Mouse (Mus musculus): Measurements from ENCODE around the gene Gstp2. TPM values are rescaled to one million over a fixed set of nuclear protein-coding genes. Genes with fewer than 3 reads are reported as not detected.

Gene Gstp2
- total RNA-seq, 2 experiments from 2014 or later, result 40.5 to 55.2 TPM

Other genes starting within 250 kb of the Gstp2 start
- gene Chka, start 194.2 kb downstream of the Gstp2 start, total RNA-seq (2021), result 10 to 100 TPM; 82.4 to 88.0 TPM
- gene Tcirg1, start 138.9 kb downstream of the Gstp2 start, total RNA-seq (2021), result 10 to 100 TPM; 22.4 to 23.0 TPM
- gene Ndufs8, start 133.2 kb downstream of the Gstp2 start, total RNA-seq (2021), result 100 to 1,000 TPM; 141 to 148 TPM
- gene Aldh3b1, start 116.2 kb downstream of the Gstp2 start, total RNA-seq (2021), result 1 to 10 TPM; 3.0 to 4.2 TPM
- gene Unc93b1, start 110.8 kb downstream of the Gstp2 start, total RNA-seq (2021), result 10 to 100 TPM; 14.6 to 16.6 TPM
- under 1 TPM in 1 of 2 experiments, not detected in 1; 0.23 TPM for gene Aldh3b3, start 87.4 kb downstream of the Gstp2 start, total RNA-seq (2021)
- gene Aldh3b2, start 73.7 kb downstream of the Gstp2 start, total RNA-seq (2021), result 1 to 10 TPM; 1.1 to 1.3 TPM
- 1 to 10 TPM; 2.6 to 5.2 TPM for gene Acy3, start 59.5 kb downstream of the Gstp2 start, total RNA-seq (2021)
- gene Tbx10, start 53.3 kb downstream of the Gstp2 start, total RNA-seq (2021), result not detected
- gene Nudt8, start 45.4 kb downstream of the Gstp2 start, total RNA-seq (2021), result 10 to 100 TPM in 1 of 2 experiments, 1 to 10 TPM in 1; 8.9 to 10.8 TPM
- gene Gm49405, start 45.4 kb downstream of the Gstp2 start, total RNA-seq (2021), result 1 to 10 TPM; 1.0 to 1.5 TPM
- gene Doc2g, start 42.7 kb downstream of the Gstp2 start, total RNA-seq (2021), result 1 to 10 TPM; 3.5 to 4.9 TPM
- 100 to 1,000 TPM; 265 to 266 TPM for gene Ndufv1, start 33.2 kb downstream of the Gstp2 start, total RNA-seq (2021)
- 100 to 1,000 TPM; 353 to 399 TPM for gene Gstp1, start 8.0 kb downstream of the Gstp2 start, total RNA-seq (2021)
- gene Gstp3, start 13.5 kb upstream of the Gstp2 start, total RNA-seq (2021), result not detected
- gene Cabp2, start 35.6 kb upstream of the Gstp2 start, total RNA-seq (2021), result not detected
- gene Cdk2ap2, start 51.2 kb upstream of the Gstp2 start, total RNA-seq (2021), result 10 to 100 TPM; 33.6 to 37.3 TPM
- 100 to 1,000 TPM; 210 to 214 TPM for gene Pitpnm1, start 54.0 kb upstream of the Gstp2 start, total RNA-seq (2021)
- 100 to 1,000 TPM; 121 to 126 TPM for gene Aip, start 79.8 kb upstream of the Gstp2 start, total RNA-seq (2021)
- gene Gpr152, start 93.8 kb upstream of the Gstp2 start, total RNA-seq (2021), result under 1 TPM; 0.12 TPM
- gene Cabp4, start 98.0 kb upstream of the Gstp2 start, total RNA-seq (2021), result under 1 TPM; 0.26 to 0.63 TPM
- gene Coro1b, start 102.6 kb upstream of the Gstp2 start, total RNA-seq (2021), result 10 to 100 TPM; 77.9 to 81.3 TPM
- gene Ptprcap, start 107.6 kb upstream of the Gstp2 start, total RNA-seq (2021), result 1 to 10 TPM; 1.3 to 2.3 TPM
- gene Rps6kb2, start 117.3 kb upstream of the Gstp2 start, total RNA-seq (2021), result 10 to 100 TPM; 32.5 to 34.5 TPM
- 1 to 10 TPM; 5.1 to 9.2 TPM for gene Carns1, start 129.5 kb upstream of the Gstp2 start, total RNA-seq (2021)
- gene Tbc1d10c, start 145.3 kb upstream of the Gstp2 start, total RNA-seq (2021), result 1 to 10 TPM; 1.0 to 1.1 TPM
- gene Ppp1ca, start 146.0 kb upstream of the Gstp2 start, total RNA-seq (2021), result 100 to 1,000 TPM; 303 to 333 TPM
- gene Rad9a, start 155.6 kb upstream of the Gstp2 start, total RNA-seq (2021), result 10 to 100 TPM in 1 of 2 experiments, 1 to 10 TPM in 1; 7.2 to 10.1 TPM
- gene Clcf1, start 168.2 kb upstream of the Gstp2 start, total RNA-seq (2021), result 1 to 10 TPM; 1.5 to 1.9 TPM
- gene AC109138.7, start 168.3 kb upstream of the Gstp2 start, total RNA-seq (2021), result not detected
- 10 to 100 TPM; 13.4 to 18.2 TPM for gene Pold4, start 185.9 kb upstream of the Gstp2 start, total RNA-seq (2021)
- gene Ssh3, start 223.2 kb upstream of the Gstp2 start, total RNA-seq (2021), result 10 to 100 TPM; 49.2 to 52.4 TPM
- 10 to 100 TPM; 67.2 to 71.2 TPM for gene Ankrd13d, start 237.1 kb upstream of the Gstp2 start, total RNA-seq (2021)